Mouse (Mus musculus) CH12.LX (cell line): ENCODE results near the gene Mesd. TPM values are rescaled to one million over a fixed set of nuclear protein-coding genes. Genes with fewer than 3 reads are reported as not detected.

Experiments used
- DNase-seq: peaks from one replicate; pipeline ENCODE4 v3.0.0-alpha.2; 2013; ENCODE audit errors: extremely low read depth
- H3K27ac ChIP-seq: 2 replicates; pipeline ENCODE4 v1.5.1; 2012; ENCODE audit warnings: low read depth, mild to moderate bottlenecking, control low read depth, moderate library complexity; ENCODE audit not compliant: insufficient read depth
- H3K27me3 ChIP-seq: replicated peaks from 2 replicates; pipeline ENCODE3; 2012; ENCODE audit warnings: inconsistent platforms
- H3K36me3 ChIP-seq, 2 experiments: replicated peaks in 1 of 2; 2 replicates each; pipeline versions ENCODE3 to v1.6.1; 2012; ENCODE audit warnings: inconsistent platforms in 1 of 2, low read length in 1 of 2, mild to moderate bottlenecking in 1 of 2, mixed read lengths in 1 of 2, moderate library complexity in 1 of 2; ENCODE audit not compliant: control insufficient read depth in 1 of 2, insufficient read depth in 1 of 2
- H3K4me1 ChIP-seq, 2 experiments: 2 replicates each; pipeline ENCODE4 v1.6.1; 2012; ENCODE audit warnings: inconsistent platforms in 1 of 2, moderate library complexity in 1 of 2; ENCODE audit not compliant: insufficient read depth in 2 of 2, control insufficient read depth in 1 of 2
- H3K4me2 ChIP-seq: 2 replicates; pipeline ENCODE4 v1.6.1; 2012; ENCODE audit warnings: low read depth, mild to moderate bottlenecking, control low read depth; ENCODE audit not compliant: poor library complexity, insufficient read depth, severe bottlenecking
- H3K4me3 ChIP-seq, 3 experiments: fragments of 150-350 bp in 1 of 3; sonication (generic) in 1 of 3; replicated peaks in 1 of 3; 2 replicates each; pipeline versions ENCODE3 to v1.5.1; 2011 to 2012; ENCODE audit warnings: low read depth in 2 of 3, low read length in 2 of 3, mild to moderate bottlenecking in 2 of 3, moderate library complexity in 2 of 3, control low read depth in 1 of 3, improper control_type of control experiment in 1 of 3, inconsistent platforms in 1 of 3, mixed read lengths in 1 of 3; ENCODE audit not compliant: poor library complexity in 1 of 3
- H3K79me2 ChIP-seq: replicated peaks from 2 replicates; pipeline ENCODE4 v1.6.1; 2012; ENCODE audit warnings: mild to moderate bottlenecking, moderate library complexity; ENCODE audit not compliant: control insufficient read depth, poor library complexity, insufficient read depth, severe bottlenecking; ENCODE audit errors: extremely low read depth
- H3K9ac ChIP-seq: 2 replicates; pipeline ENCODE4 v1.6.1; 2012; ENCODE audit warnings: low read depth, mild to moderate bottlenecking, control low read depth, moderate library complexity; ENCODE audit not compliant: insufficient read depth
- H3K9me3 ChIP-seq: replicated peaks from 2 replicates; pipeline ENCODE3; 2012; ENCODE audit warnings: low read length, inconsistent platforms, mixed read lengths
- BHLHE40 ChIP-seq: IDR thresholded peaks from 2 replicates; pipeline ENCODE4 v1.6.1; 2011; ENCODE audit warnings: mild to moderate bottlenecking, low read depth, low read length, improper control_type of control experiment
- CTCF ChIP-seq, 2 experiments: IDR thresholded peaks in 1 of 2; conservative IDR thresholded peaks in 1 of 2; 2 replicates each; pipeline ENCODE4 v1.5.1; 2011 to 2012; ENCODE audit warnings: low read depth in 2 of 2, low read length in 2 of 2, improper control_type of control experiment in 1 of 2, inconsistent platforms in 1 of 2, mild to moderate bottlenecking in 1 of 2, moderate library complexity in 1 of 2
- E2F4 ChIP-seq: IDR thresholded peaks from 2 replicates; pipeline ENCODE4 v1.6.1; 2011; ENCODE audit warnings: low read depth, low read length, improper control_type of control experiment; ENCODE audit not compliant: insufficient replicate concordance
- ETS1 ChIP-seq: conservative IDR thresholded peaks from 2 replicates; pipeline ENCODE4 v1.6.1; 2012; ENCODE audit warnings: low read depth, mild to moderate bottlenecking, inconsistent platforms, low read length, improper control_type of control experiment, moderate library complexity
- IRF4 ChIP-seq: IDR thresholded peaks from 2 replicates; pipeline ENCODE4 v1.6.1; 2014; ENCODE audit warnings: low read depth, mild to moderate bottlenecking, inconsistent platforms, low read length, improper control_type of control experiment
- JUN ChIP-seq: IDR thresholded peaks from 2 replicates; pipeline ENCODE4 v1.6.1; 2011; ENCODE audit warnings: low read depth, mild to moderate bottlenecking, low read length, improper control_type of control experiment, moderate library complexity; ENCODE audit not compliant: insufficient read depth
- KAT2A ChIP-seq: IDR thresholded peaks from 2 replicates; pipeline ENCODE4 v1.6.1; 2012; ENCODE audit warnings: low read length, improper control_type of control experiment, inconsistent platforms; ENCODE audit not compliant: insufficient replicate concordance
- MYC ChIP-seq: IDR thresholded peaks from 2 replicates; pipeline ENCODE4 v1.6.1; 2011; ENCODE audit warnings: low read depth, mild to moderate bottlenecking, improper control_type of control experiment, low read length
- RCOR1 ChIP-seq: conservative IDR thresholded peaks from 2 replicates; pipeline ENCODE4 v1.6.1; 2012; ENCODE audit warnings: low read depth, mild to moderate bottlenecking, inconsistent platforms, low read length, improper control_type of control experiment
- SIN3A ChIP-seq: IDR thresholded peaks from 2 replicates; pipeline ENCODE4 v1.6.1; 2012; ENCODE audit warnings: low read length, improper control_type of control experiment, inconsistent platforms
- TCF12 ChIP-seq: IDR thresholded peaks from 2 replicates; pipeline ENCODE4 v1.6.1; 2014; ENCODE audit warnings: low read depth, mild to moderate bottlenecking, inconsistent platforms, low read length, improper control_type of control experiment
- UBTF ChIP-seq: IDR thresholded peaks from 2 replicates; pipeline ENCODE4 v1.6.1; 2012; ENCODE audit warnings: low read depth, mild to moderate bottlenecking, inconsistent platforms, low read length, improper control_type of control experiment, moderate library complexity
- USF1 ChIP-seq: IDR thresholded peaks from 2 replicates; pipeline ENCODE4 v1.6.1; 2014; ENCODE audit warnings: low read depth, mild to moderate bottlenecking, inconsistent platforms, low read length, improper control_type of control experiment
- ZMIZ1 ChIP-seq: IDR thresholded peaks from 2 replicates; pipeline ENCODE4 v1.6.1; 2012; ENCODE audit warnings: low read depth, mild to moderate bottlenecking, inconsistent platforms, low read length, improper control_type of control experiment
- ZNF384 ChIP-seq: IDR thresholded peaks from 2 replicates; pipeline ENCODE4 v1.6.1; 2012; ENCODE audit warnings: low read depth, low read length, improper control_type of control experiment, inconsistent platforms
- dilution Hi-C: fragments of 300-500 bp; cut with MboI; formaldehyde crosslinking; loops from 2 replicates; pipeline ENCODE4 v1.14.3; 2020; ENCODE audit warnings: low sequenced_read_pairs; ENCODE audit not compliant: extremely low pct_unique_long_range_greater_than_20kb, extremely low pct_ligation_motif_present
- in situ Hi-C: fragments of 300-500 bp; cut with MboI; formaldehyde crosslinking; loops from 3 replicates; pipeline ENCODE4 v1.14.3; 2019; ENCODE audit warnings: low sequenced_read_pairs, low pct_ligation_motif_present, low pct_unique_long_range_greater_than_20kb, mixed read lengths
- polyA plus RNA-seq: library from polyadenylated mRNA; unstranded; fragments of >175 nt; gene quantifications from 2 replicates; pipeline ENCODE4 v1.2.1, GENCODE M21; 2012; ENCODE audit warnings: low read depth; ENCODE audit not compliant: insufficient read length
- total RNA-seq, 2 experiments: library from RNA; depleted of rRNA; stranded (reverse); fragments of 300-350 nt in 1 of 2; fragments of >200 nt in 1 of 2; gene quantifications; 2 replicates each; pipeline ENCODE4 v1.2.3; 2012 to 2014

The Mesd gene
- total and polyA plus RNA-seq, 3 experiments = 33.4 to 67.6 (median 40.6) TPM

DNA sequence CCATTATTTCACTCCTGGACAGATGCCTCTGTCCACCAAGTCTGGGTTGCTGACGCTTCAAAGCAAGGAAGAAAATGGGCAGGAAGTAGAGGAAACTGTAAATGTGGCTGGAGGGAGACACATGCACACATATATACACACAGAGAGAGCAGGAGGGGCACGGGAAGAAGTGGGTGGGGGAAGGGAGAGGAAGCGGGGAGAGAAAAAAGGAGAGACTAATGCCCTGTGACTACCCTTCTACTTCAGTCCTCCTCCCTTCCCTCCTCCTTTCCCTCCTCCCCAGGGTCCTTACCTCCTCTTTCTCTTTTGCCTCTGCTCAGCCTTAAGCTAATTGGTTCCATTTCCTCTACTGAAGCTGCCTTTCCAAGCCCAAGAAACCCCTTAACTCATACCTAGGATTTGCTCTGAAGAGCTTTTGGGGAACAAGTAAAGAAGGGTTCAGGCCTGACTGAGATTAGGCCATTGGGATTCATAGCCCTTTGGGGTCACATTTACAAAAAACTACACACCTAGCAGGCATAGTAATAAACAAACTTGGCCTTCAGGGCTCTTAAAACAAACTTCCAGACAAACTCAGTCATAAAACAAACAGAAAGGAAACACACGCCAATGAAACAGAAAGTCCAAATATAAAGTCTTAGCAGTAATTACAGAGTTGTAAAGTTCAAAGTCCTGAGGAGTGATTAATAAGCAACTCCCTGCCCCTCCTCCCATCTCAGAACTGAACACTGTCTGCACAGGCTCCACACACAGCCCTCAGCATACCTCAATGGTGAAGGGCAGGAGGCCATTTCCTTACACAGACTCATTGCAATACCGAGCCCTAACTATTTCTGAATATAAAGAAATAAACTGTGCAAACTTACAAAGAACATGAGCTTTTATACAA lies 36.8 kb upstream of the Mesd start:
- H3K9me3 ChIP-seq = no peaks in the 10 kb centered on the region
- no peak overlapping the region for H3K4me3 ChIP-seq
- H3K9ac ChIP-seq = no peak overlapping the region
- DNase-seq = no peak
- no peaks in the 10 kb centered on the region for H3K36me3 ChIP-seq
- H3K27ac ChIP-seq = no peak overlapping the region
- H3K4me1 ChIP-seq = peaks cover 0 to 26% of the 10 kb centered on the region in 2 experiments; a peak in 2 of 4 replicates
- TF ChIP-seq UBTF (no peak), ETS1 (no peak), MYC (no peak), TCF12 (no peak), E2F4 (no peak), ZMIZ1 (no peak), RCOR1 (no peak), ZNF384 (no peak), JUN (no peak), KAT2A (no peak), BHLHE40 (no peak), SIN3A (no peak), USF1 (no peak)
- TF ChIP-seq, all 38 proteins: peak for 0
- no peaks in the 10 kb centered on the region for H3K79me2 ChIP-seq
- dilution Hi-C loops (no loop called here), in situ Hi-C loops (loop anchor here (5.0 kb wide), 1 partner anchor 35 kb away; the partner anchor contains the start of genes Mesd and Tlnrd1)
- no peaks in the 10 kb centered on the region for H3K27me3 ChIP-seq
- H3K4me2 ChIP-seq = no peak overlapping the region

DNA sequence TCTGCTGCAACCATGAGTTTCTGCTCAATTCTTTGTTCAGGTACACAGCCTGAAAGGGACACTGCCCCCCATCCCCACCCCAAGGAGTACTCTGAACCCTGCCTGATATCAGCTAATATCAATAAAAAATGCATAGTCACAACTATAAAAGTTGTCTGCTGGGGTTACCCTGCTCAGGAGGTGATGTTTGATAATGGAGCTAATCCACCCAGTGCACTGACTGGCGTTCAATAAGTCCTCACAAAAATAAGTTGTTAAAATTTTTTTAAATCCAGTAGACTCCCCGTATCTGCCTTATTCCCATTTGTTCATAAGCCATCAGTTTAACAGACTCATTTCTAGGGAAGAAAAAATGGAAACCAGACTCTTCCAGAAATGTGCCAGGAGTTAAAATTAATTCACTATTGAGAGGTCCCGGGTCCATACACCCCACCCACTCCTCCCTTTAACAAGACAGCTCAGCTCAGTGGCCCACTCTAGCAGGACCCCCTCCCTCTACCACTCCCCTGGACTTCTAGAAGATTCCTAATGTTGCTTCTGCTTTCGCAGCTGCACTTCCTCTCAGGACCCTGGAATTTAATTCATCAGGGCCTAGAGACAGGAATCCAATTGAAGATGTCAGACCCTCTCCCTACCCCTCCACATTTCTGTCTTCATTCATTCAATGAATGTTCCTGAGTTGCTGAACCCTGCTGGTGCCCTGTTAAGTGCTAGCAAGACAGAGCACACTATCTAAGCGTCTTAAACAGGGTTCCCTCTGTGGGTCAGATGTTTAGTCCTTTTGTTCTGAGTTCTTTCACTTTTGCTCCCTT lies 32.5 kb upstream of the Mesd start:
- no peak for TF ChIP-seq CTCF (conservative IDR thresholded peaks at IDR 0.05 in 1 of 2, IDR thresholded peaks at IDR 0.05 in 1 of 2; ENCODE audit: low read depth in 2 of 2, low read length in 2 of 2)
- TF ChIP-seq IRF4 = peak; percentile 33; the same call in 1 of the 2 replicates
- Histone ChIP-seq H3K4me3 (no peak overlapping the region), H3K4me2 (peak overlapping the region; percentile 68), H3K27me3 (no peaks in the 10 kb centered on the region), H3K9me3 (no peaks in the 10 kb centered on the region), H3K36me3 (no peaks in the 10 kb centered on the region), H3K27ac (peak overlapping the region; percentile 83), H3K9ac (peak overlapping the region; percentile 63; the same call in 1 of the 2 replicates), H3K79me2 (no peaks in the 10 kb centered on the region), H3K4me1 (peaks cover 10 to 64% of the 10 kb centered on the region in 2 experiments)
- in situ Hi-C loops (no loop called here), dilution Hi-C loops (no loop called here)
- no peak for DNase-seq
